Mouse (Mus musculus) regulatory T cell (primary cell): ENCODE measurements around the gene Gm49325.
"Not testable (repeated sequence)": the region's sequence is repeated elsewhere in the genome, so short reads cannot be mapped to it uniquely, and the experiment has no call there.

Source experiments
- in situ Hi-C: fragments of 300-600 bp; cut with MboI, MseI; formaldehyde crosslinking; loops from one replicate; pipeline ENCODE4 v1.15.1; 2025; ENCODE audit warnings: high pct_unique_total_duplicates

Gm49325 gene

DNA sequence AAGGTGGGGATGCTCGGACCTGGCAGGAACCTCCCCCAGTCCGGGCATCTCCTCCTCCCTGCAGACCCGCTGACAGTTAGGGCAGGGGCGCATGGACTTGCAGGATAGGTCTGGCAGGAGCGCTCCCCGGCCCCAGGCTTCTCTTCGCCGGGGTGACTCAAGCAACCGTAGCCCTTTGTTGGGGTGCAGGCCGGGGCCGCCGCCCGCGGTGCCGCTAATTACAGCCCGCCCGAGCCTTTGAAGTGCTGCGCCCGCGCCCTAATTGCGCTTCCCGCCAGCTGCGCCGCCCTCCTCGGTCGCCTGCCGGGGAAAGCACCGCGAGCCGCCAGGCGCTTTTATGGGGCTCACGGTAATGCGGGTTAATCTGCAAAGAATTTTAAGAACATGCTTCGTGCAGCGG is 71.6 kb downstream of the Gm49325 start:
- in situ Hi-C loops = no loop called here

- in situ Hi-C loops = no loop called here
Measured at GRCm38 (mm10) chr10:77682994-77683393, 77.0 kb downstream of the Gm49325 start.

DNA sequence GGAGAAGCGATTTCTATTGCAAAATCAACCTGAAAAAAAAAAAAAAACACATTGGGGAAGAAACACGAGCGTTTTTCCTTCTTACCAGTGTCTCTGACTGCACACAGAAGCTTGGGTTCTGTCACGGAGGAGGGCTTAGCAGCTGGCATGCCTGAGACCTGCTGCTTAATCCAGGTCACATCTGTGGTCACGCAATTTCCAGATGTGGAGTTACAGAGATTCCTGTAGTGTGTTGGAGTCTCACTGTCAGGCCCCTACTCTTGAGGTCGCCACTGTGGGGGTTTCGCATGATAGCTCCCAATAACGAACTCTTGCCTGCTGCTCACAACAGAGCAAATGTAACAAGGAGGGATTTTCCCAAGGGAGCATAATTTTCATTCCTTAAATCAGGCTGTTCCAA is 78.2 kb downstream of the Gm49325 start:
- in situ Hi-C loops = no loop called here

GRCm38 (mm10) chr10:77685895-77686664 is 80.1 kb downstream of the Gm49325 start, which contains the start of gene Tspear:
Tspear (plus strand) TSS chr10:77686569.
- in situ Hi-C loops = no loop called here

DNA sequence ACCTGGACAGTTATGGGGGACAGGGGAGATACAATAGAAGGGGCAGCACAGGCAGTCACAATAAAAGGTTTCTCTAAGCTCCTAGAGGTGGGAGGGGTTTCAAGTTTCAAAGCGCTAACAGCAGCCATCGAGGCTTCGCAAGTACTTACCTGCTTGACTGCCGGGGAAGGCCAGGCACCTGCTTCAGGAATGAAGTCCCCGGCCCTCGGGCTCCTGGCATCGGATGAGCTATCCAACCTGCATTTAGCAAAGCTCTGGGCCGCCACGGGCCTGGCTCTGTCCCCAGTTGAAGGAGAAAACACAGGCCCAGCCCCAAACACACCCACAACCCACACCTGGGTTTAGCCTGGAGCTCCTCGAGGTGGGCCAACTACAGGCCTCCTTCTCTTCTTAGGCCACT is 81.0 kb downstream of the Gm49325 start:
- in situ Hi-C loops = no loop called here

GRCm38 (mm10) chr10:77690356-77690807 is 84.4 kb downstream of the Gm49325 start, which contains the start of gene Gm19402:
Gm19402 (minus strand) TSS chr10:77690757.
- in situ Hi-C loops = not testable (repeated sequence)
